Mouse (Mus musculus): ENCODE results near the gene Rubcn. TPM values are rescaled to one million over a fixed set of nuclear protein-coding genes. Genes with fewer than 3 reads are reported as not detected.
"Not testable (repeated sequence)": the region's sequence is repeated elsewhere in the genome, so short reads cannot be mapped to it uniquely, and the experiment has no call there.

The Rubcn gene
- polyA plus RNA-seq, 1 experiment, result 47.6 TPM

- 82% methylated on average over 2 of the region's 2 CpGs for WGBS
- Histone ChIP-seq H3K4me3 (replicated peaks; ENCODE audit: extremely low read depth, low read depth, low read length) (no peak overlapping the region), H3K4me1 (ENCODE audit: control insufficient read depth, insufficient read depth, low read length) (no peaks in the 10 kb centered on the region)
- no peak for DNase-seq
- TF ChIP-seq CTCF (IDR thresholded peaks at IDR 0.05; ENCODE audit: insufficient read depth, low read length) (no peak), POLR2A (IDR thresholded peaks at IDR 0.05; ENCODE audit: borderline replicate concordance, extremely low read depth, low read depth, low read length) (no peak)
Observed at GRCm38 (mm10) chr16:32901360-32902050, 23.9 kb upstream of the Rubcn start.

DNA sequence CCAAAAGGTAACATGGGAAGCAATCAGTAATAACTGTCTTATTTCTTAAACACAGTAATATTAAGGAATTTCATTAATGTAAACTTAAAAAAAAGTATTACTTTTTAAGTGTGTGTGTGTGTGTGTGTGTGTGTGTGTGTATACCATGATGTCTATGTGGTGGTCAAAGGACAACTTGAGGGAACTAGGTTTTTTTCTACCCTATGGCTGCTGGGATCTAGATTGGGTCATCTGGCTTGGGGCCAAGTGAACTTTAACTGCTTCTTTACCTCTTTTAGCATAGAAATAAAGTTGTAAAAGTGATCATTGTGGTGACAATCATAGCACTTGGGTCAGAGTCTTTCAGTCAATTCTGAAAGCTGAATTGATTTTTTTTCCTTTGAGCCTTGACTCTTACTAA, 18.6 kb upstream of the Rubcn start:
- Histone ChIP-seq H3K4me1 (ENCODE audit: control insufficient read depth, insufficient read depth, low read length) (no peaks in the 10 kb centered on the region), H3K4me3 (replicated peaks; ENCODE audit: extremely low read depth, low read depth, low read length) (no peak overlapping the region)
- no peak for TF ChIP-seq POLR2A (IDR thresholded peaks at IDR 0.05; ENCODE audit: borderline replicate concordance, extremely low read depth, low read depth, low read length)
- TF ChIP-seq CTCF (IDR thresholded peaks at IDR 0.05; ENCODE audit: insufficient read depth, low read length), result no peak
- DNase-seq, result no peak

GRCm38 (mm10) chr16:32889881-32890280, 12.3 kb upstream of the Rubcn start:
- 54% methylated on average over 2 of the region's 2 CpGs for WGBS
- TF ChIP-seq CTCF (IDR thresholded peaks at IDR 0.05; ENCODE audit: insufficient read depth, low read length) (no peak), POLR2A (IDR thresholded peaks at IDR 0.05; ENCODE audit: borderline replicate concordance, extremely low read depth, low read depth, low read length) (no peak)
- no peaks in the 10 kb centered on the region for H3K4me1 ChIP-seq (ENCODE audit: control insufficient read depth, insufficient read depth, low read length)
- DNase-seq, result no peak
- H3K4me3 ChIP-seq (replicated peaks; ENCODE audit: extremely low read depth, low read depth, low read length), result no peak overlapping the region

DNA sequence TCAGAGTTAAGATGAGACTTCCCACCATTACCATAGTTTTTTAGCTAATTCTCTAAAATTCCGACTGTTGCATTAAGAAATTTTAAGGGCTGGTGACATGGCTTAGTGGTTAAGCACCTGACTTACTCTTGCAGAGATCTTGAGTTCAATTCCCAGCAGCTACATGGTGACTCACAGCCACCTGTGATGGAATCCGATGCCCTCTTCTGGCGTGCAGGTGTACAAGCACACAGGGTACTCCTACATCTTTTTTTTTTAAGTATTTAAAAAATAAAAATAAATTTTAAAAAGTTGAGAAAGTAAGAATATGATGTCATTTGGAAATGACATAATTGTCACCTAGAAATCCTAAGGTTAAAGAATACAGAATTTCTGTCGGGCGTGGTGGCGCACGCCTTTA, 10.4 kb upstream of the Rubcn start:
- H3K4me1 ChIP-seq (ENCODE audit: control insufficient read depth, insufficient read depth, low read length), result no peaks in the 10 kb centered on the region
- H3K4me3 ChIP-seq (replicated peaks; ENCODE audit: extremely low read depth, low read depth, low read length), result no peak overlapping the region
- 88% methylated on average over 7 of the region's 7 CpGs for WGBS
- DNase-seq, result no peak
- TF ChIP-seq CTCF (IDR thresholded peaks at IDR 0.05; ENCODE audit: insufficient read depth, low read length) (peak; percentile 44; the same call in 1 of the 2 replicates), POLR2A (IDR thresholded peaks at IDR 0.05; ENCODE audit: borderline replicate concordance, extremely low read depth, low read depth, low read length) (no peak)

GRCm38 (mm10) chr16:32881538-32881937, 4.0 kb upstream of the Rubcn start:
- H3K4me3 ChIP-seq (replicated peaks; ENCODE audit: extremely low read depth, low read depth, low read length), result no peak overlapping the region
- DNase-seq, result no peak
- 79% methylated on average over 7 of the region's 7 CpGs for WGBS

GRCm38 (mm10) chr16:32878972-32879926, 1.7 kb upstream of the Rubcn start:
- 77% methylated on average over 14 of the region's 14 CpGs for WGBS
- peaks cover 6% of the 10 kb centered on the region; the same call in 1 of the 2 replicates for H3K4me1 ChIP-seq (ENCODE audit: control insufficient read depth, insufficient read depth, low read length)
- TF ChIP-seq POLR2A (IDR thresholded peaks at IDR 0.05; ENCODE audit: borderline replicate concordance, extremely low read depth, low read depth, low read length) (no peak), CTCF (IDR thresholded peaks at IDR 0.05; ENCODE audit: insufficient read depth, low read length) (no peak)
- no peak overlapping the region for H3K4me3 ChIP-seq (replicated peaks; ENCODE audit: extremely low read depth, low read depth, low read length)
- DNase-seq, result no peak

More at GRCm38 (mm10) chr16:32881538-32881937, 4.0 kb upstream of the Rubcn start:
- TF ChIP-seq POLR2A (IDR thresholded peaks at IDR 0.05; ENCODE audit: borderline replicate concordance, extremely low read depth, low read depth, low read length) (no peak), CTCF (IDR thresholded peaks at IDR 0.05; ENCODE audit: insufficient read depth, low read length) (no peak)
- H3K4me1 ChIP-seq (ENCODE audit: control insufficient read depth, insufficient read depth, low read length), result peaks cover 6% of the 10 kb centered on the region; the same call in 1 of the 2 replicates

DNA sequence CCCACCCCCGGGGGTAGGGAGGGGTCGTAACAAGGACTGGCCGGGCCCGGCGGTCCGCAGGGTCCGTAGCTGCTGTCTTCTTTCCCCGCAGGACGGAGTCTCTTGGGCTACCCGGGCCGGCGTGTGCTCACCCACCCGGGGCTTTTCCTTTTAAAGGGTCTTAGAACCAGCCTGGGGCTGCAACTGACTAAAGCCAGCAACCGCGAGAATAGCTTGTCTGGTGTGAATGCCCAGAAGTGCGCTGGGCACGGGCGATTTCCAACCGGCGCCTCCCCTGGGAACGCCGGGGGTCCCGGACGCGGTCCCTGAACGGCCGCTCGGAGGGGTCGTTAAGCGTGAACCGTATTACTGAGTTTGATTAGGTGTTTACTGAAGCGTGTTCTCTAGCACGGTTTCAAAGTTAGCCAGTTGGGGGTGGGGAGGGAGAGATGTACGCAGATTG, 612 bp upstream of the Rubcn start:
- peak overlapping the region; percentile 79 for H3K4me3 ChIP-seq (replicated peaks; ENCODE audit: extremely low read depth, low read depth, low read length)
- peaks cover 6% of the 10 kb centered on the region; the same call in 1 of the 2 replicates for H3K4me1 ChIP-seq (ENCODE audit: control insufficient read depth, insufficient read depth, low read length)
- no peak for DNase-seq
- WGBS, result 1% methylated on average over 34 of the region's 34 CpGs
- no peak for TF ChIP-seq CTCF (IDR thresholded peaks at IDR 0.05; ENCODE audit: insufficient read depth, low read length)

DNA sequence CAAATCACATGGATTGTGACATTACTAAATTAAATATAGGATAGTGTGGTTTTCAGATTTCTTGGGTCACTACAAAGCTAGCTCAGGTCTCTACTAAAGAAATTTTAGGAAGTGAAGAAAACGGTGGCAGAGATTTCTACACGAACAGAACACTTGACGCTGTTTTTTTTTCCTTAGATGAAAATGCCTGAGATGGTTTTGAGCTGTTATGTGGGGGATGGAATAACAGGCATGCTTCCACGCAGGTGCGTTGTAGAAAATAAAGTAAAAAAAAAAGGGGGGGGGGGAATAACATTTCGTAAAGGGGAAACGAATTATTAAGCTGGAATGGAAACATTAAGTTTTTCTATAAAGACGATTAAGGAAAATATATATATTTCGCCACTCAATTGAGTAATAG, 735 bp downstream of the Rubcn start:
- TF ChIP-seq POLR2A (IDR thresholded peaks at IDR 0.05; ENCODE audit: borderline replicate concordance, extremely low read depth, low read depth, low read length) (no peak), CTCF (IDR thresholded peaks at IDR 0.05; ENCODE audit: insufficient read depth, low read length) (no peak)
- Histone ChIP-seq H3K4me1 (ENCODE audit: control insufficient read depth, insufficient read depth, low read length) (peaks cover 6% of the 10 kb centered on the region; the same call in 1 of the 2 replicates), H3K4me3 (replicated peaks; ENCODE audit: extremely low read depth, low read depth, low read length) (peak overlapping the region; percentile 66)
- WGBS, result 9% methylated on average over 9 of the region's 9 CpGs
- DNase-seq, result no peak

DNA sequence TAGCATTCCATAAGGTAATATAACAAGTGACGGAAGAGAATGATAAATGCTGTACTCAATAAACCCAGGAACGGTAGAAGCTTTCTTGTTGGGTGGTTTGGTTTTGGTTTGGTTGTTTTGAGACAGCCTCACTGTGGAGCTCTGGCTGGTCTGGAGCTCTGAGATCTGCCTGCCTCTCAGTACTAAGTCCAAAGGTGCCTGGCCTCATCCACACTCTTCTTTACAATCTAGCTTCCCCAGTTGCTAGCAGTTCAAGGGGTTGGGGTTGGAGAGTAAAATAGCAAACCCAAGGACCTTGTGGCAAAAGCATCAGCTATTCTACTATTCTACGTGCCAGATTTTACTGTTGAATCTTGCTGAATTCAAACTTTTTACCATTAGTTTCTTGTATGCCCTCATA, 1.7 kb downstream of the Rubcn start:
- TF ChIP-seq CTCF (IDR thresholded peaks at IDR 0.05; ENCODE audit: insufficient read depth, low read length), result no peak
- TF ChIP-seq POLR2A (IDR thresholded peaks at IDR 0.05; ENCODE audit: borderline replicate concordance, extremely low read depth, low read depth, low read length), result no peak
- DNase-seq, result no peak
- Histone ChIP-seq H3K4me3 (replicated peaks; ENCODE audit: extremely low read depth, low read depth, low read length) (no peak overlapping the region), H3K4me1 (ENCODE audit: control insufficient read depth, insufficient read depth, low read length) (peaks cover 6% of the 10 kb centered on the region; the same call in 1 of the 2 replicates)
- 88% methylated on average over 3 of the region's 3 CpGs for WGBS

GRCm38 (mm10) chr16:32875281-32875680, 2.3 kb downstream of the Rubcn start:
- 69% methylated on average over 1 of the region's 1 CpGs for WGBS
- not testable (repeated sequence) for H3K4me3 ChIP-seq (replicated peaks; ENCODE audit: extremely low read depth, low read depth, low read length); H3K4me1 ChIP-seq (ENCODE audit: control insufficient read depth, insufficient read depth, low read length); DNase-seq
